Mouse (Mus musculus) cortical plate, adult 2 months (tissue): Measurements from ENCODE around the gene Tmem214. TPM values are rescaled to one million over a fixed set of nuclear protein-coding genes. Genes with fewer than 3 reads are reported as not detected.

Source experiments
- H3K27ac ChIP-seq: fragments of 200-500 bp; 2 replicates; pipeline ENCODE4 v1.5.1; 2012; ENCODE audit warnings: low read length, control low read depth, inconsistent platforms; ENCODE audit not compliant: insufficient read depth
- H3K4me1 ChIP-seq: fragments of 200-500 bp; 2 replicates; pipeline ENCODE4 v1.6.1; 2011; ENCODE audit warnings: low read length; ENCODE audit not compliant: control insufficient read depth, insufficient read depth
- H3K4me3 ChIP-seq: fragments of 200-500 bp; 2 replicates; pipeline ENCODE4 v1.5.1; 2011; ENCODE audit warnings: mild to moderate bottlenecking, low read length, control low read depth; ENCODE audit not compliant: insufficient read depth
- CTCF ChIP-seq: fragments of 200-500 bp; IDR thresholded peaks from 2 replicates; pipeline ENCODE4 v1.5.1; 2011; ENCODE audit warnings: mild to moderate bottlenecking, control low read depth, low read length; ENCODE audit not compliant: insufficient read depth; ENCODE audit errors: extremely low read depth
- POLR2A ChIP-seq: fragments of 200-500 bp; IDR thresholded peaks from 2 replicates; pipeline ENCODE4 v1.6.1; 2011; ENCODE audit warnings: mild to moderate bottlenecking, low read length, control low read depth; ENCODE audit not compliant: insufficient read depth; ENCODE audit errors: extremely low read depth
- polyA plus RNA-seq: library from polyadenylated mRNA; depleted of rRNA; stranded (reverse); fragments of >200 nt; gene quantifications from 2 replicates; pipeline ENCODE4 v1.2.3, GENCODE M21; 2012; rRNA removed

Tmem214 gene
- polyA plus RNA-seq: 75.1 and 77.9 TPM in 2 replicates

DNA sequence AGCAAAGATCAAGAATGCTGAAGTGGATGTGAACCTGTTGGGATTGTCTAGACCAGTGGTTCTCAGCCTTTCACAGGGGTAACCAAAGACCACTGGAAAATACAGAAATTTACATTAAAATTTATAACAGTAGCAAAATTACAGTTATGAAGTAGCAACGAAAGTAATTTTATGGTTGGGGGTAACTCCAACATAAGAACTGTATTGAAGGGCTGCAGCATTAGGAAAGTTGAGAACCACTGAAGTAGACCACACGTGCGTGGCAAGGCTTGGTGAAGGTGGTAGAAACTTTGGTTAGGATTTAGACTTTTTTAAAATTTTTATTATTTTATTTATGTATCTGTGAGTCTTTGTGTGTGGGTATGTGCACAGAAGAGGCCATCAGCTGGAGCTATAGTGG, at the start of gene Tmem214:
Gene Tmem214 (plus strand): TSS at position 301 of the 400 bp plus-strand sequence.
- TF ChIP-seq CTCF (no peak), POLR2A (no peak)
- Histone ChIP-seq H3K27ac (no peak within 1 kb of the TSS), H3K4me1 (no peaks in the 10 kb centered on the region), H3K4me3 (no peak within 1 kb of the TSS)

DNA sequence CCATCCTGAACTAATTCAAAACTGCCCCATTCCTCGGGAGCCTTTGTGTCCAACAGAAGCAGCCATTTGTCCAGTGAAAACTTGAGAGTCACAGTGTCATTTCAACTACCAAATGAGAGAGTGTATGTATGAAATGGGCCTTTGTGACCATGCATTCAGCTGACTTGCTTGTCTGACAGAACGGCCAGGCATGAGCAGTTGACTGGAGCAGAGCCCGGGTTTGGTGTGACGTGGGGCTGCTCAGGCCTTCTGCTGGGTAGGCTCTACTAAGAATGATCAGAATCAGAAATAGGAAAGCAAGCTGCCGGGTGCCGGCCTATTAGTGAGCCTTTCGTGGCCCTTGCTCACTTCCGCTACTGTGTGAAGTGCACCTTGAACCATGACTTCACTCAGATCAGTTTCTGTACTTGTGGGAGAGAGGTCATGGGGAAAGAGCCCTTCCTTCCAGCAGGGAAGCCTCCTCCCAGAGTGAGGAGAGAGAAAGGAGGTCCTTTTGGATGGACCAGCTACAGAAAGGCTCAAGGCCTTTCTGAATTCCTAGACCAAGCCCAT, 49.0 kb upstream of the Tmem214 start:
- TF ChIP-seq POLR2A (no peak), CTCF (no peak)
- Histone ChIP-seq H3K4me3 (no peak overlapping the region), H3K27ac (peak overlapping the region; percentile 12; the same call in 1 of the 2 replicates), H3K4me1 (peaks cover 11% of the 10 kb centered on the region; the same call in 1 of the 2 replicates)

DNA sequence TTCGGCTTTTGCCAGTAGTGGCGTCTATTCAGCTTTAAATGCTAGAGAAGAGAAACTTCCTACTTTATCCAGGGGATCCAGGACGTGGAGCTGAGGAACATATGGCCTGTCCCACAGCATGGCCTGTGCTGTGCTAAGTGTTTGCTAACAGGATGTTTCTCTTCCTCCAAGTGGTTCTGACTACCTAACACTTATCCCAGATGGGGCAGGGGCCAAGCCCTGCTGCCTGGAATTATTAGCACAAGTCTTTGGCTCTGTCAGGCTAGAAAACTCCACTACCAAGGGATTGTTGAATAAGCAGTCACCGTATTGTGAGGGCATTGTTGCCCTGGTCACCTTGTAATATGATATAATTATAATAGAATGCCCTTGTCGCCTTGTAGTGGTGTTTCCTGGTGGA, 45.1 kb upstream of the Tmem214 start:
- Histone ChIP-seq H3K27ac (no peak overlapping the region), H3K4me1 (peaks cover 24% of the 10 kb centered on the region), H3K4me3 (no peak overlapping the region)
- no peak for TF ChIP-seq CTCF
- TF ChIP-seq POLR2A: no peak

DNA sequence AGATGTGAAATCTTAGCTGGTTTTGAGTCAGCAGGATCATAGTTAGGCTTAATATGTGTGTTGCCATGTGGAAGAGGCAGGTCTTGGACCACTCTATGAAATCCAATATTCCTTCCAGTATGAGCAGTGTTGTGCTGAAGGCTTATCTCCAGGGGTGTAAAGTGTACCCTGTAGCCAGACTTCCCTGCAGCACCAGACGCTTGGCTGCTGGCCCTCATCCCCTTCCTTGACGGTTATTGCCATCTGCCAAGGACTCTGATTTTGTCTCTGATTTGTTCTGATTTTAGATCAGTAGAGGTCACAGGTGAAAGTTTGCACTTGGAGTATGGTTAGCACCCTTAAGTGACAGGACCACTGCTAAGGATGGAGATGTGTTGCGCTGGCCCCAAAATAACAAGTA, 44.7 kb upstream of the Tmem214 start:
- H3K4me3 ChIP-seq: no peak overlapping the region
- TF ChIP-seq CTCF: no peak
- no peak for TF ChIP-seq POLR2A
- peaks cover 24% of the 10 kb centered on the region for H3K4me1 ChIP-seq
- no peak overlapping the region for H3K27ac ChIP-seq

DNA sequence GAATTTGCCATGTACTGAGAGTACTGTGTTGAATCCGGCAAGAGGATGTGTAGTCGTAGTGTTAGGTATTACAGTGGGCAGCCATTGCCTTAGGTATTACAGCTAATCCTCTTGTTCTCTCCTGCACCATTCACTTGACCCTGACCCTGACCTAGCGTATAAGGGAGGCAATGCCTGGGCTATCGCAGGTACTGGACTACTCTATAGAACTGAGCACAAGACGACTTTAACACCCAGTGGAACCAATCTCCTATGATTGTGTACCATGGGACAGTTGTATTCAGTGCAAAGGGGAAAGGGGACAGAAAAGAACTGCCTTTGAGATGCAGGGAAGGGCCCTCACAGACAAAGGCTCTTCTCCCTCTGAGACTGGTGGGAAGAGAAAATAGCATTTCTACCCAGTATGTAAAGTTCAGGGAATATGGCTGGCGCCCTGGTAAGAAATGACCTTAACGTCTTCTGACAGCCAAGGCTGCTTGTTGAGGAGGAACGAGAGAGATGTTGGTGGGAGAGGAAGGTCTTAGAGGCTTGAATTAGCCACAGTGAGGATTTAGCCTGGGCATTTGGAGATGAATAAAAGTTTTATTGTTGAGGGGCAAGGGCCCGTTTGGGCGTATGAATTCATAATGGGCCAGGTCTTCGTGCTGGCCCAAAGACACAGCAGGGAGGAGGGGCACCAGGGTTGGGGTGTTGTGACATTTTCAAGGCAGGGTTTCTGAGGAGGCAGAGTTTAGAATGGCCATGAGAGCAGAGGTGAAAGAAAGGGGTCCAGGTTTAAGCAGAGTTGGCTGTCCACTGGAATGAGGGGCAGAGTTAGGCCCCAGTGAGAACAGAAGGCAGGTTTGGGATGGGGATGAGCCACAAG, 43.5 kb upstream of the Tmem214 start:
- Histone ChIP-seq H3K4me3 (no peak overlapping the region), H3K4me1 (peaks cover 19% of the 10 kb centered on the region), H3K27ac (0 out of 2 replicates have a peak overlapping the region, but pooled peaks have one; percentile 58)

DNA sequence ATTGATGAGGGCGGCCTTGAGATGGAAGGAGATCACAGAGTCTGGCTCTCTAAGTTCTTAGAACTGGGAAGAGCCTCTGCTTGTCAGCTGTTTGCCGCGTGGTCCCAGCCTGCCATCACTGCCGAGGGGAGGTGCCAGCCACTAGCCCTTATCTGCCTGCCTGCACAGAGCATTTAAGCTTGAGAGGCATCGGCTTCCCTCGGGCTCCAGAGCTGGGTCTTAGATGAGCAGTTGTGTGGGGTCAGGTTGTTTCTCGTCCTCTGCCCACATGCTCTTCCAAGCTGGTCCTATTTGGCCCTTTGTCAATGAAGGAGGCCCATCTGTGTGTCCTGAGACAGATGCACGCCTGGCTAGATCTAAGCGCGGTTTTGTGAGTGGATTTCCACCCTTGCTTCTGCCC, 42.6 kb upstream of the Tmem214 start:
- TF ChIP-seq POLR2A (no peak), CTCF (no peak)
- Histone ChIP-seq H3K27ac (no peak overlapping the region), H3K4me1 (peaks cover 17% of the 10 kb centered on the region), H3K4me3 (no peak overlapping the region)

More for the DNA sequence above, 43.5 kb upstream of the Tmem214 start:
- no peak for TF ChIP-seq CTCF
- TF ChIP-seq POLR2A: no peak

DNA sequence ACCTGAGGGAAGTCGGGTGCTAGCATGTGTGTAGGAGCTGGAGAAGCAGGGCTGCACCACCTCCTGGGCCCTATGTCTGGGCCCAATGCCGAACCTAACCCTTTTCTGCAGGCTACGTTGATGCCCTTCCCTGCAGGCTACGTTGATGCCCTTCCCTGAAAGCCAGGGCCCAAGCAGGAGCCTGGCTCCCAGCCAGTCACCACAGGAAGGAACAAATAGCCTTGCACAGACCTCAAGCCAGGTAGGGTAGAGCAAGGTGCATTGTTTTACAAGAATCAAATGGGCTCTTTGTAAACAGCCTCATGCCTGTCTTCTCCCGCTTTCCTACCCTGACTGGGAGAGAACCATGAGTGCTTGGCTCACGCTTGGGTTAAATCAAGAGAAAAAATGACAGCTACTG, 42.0 kb upstream of the Tmem214 start:
- no peak overlapping the region for H3K27ac ChIP-seq
- H3K4me1 ChIP-seq: peaks cover 17% of the 10 kb centered on the region
- no peak for TF ChIP-seq POLR2A
- no peak for TF ChIP-seq CTCF
- H3K4me3 ChIP-seq: no peak overlapping the region

DNA sequence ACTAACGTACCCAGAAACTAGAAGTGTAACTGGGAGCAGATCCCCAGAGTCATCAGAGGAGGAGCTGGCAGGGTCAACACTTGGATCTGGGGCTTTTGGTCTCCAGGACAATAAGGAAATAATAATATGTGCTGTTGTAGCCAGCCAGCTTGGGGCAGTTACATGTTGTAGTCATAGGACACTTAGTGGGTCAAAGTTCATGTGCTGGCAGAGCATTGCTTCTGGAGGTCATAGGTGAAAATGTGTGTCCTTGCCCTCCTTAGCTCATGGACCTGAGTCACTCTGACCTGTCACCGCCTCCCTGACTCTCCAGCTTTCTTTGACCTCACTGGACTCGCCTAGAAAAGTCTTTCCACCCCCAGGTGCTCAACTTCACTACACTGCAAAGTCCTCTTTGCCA, 34.4 kb upstream of the Tmem214 start:
- TF ChIP-seq CTCF (no peak), POLR2A (no peak)

DNA sequence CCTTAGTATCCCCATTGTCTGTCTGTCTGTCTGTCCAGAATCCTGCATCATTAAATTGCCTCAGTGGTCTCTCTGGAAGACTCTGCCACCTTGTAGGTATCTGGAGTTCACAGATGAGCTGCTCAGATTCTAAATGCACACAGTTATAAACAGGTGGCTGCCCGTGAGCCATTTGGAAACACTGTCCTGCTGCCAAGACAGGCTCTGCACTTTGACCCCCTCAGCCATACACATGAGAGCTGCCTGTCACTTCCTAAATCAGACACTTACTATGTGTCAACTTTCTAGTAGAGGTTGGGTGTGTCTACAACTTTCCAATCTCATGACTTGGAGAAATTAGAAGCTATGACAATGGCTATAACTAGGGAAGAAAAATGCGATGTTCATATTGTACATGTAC, 28.1 kb upstream of the Tmem214 start:
- H3K4me3 ChIP-seq: no peak overlapping the region
- no peak for TF ChIP-seq POLR2A
- TF ChIP-seq CTCF: no peak
- H3K4me1 ChIP-seq: peaks cover under 1% of the 10 kb centered on the region; the same call in 1 of the 2 replicates
- H3K27ac ChIP-seq: no peak overlapping the region

More for the DNA sequence above, 34.4 kb upstream of the Tmem214 start:
- Histone ChIP-seq H3K4me1 (peaks cover 2% of the 10 kb centered on the region), H3K4me3 (no peak overlapping the region), H3K27ac (no peak overlapping the region)

DNA sequence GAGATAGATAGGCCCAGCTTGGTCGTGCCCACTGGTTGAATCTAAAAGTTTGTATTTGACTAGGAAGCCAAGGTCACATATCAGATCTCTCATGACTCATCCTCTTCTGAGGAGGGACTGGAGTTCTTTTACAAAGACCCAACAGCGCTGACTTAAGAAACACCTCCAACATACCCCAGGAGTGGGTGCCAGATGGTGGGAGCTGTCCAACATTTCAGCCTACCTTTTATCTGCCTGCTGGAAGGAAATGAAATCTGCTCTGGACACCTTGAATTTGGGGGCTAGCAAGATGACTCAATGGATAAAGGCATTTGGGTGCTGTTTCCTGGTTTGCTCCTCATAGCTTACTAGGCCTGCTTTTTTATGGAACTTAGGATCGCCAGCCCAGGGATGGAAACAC, 25.9 kb upstream of the Tmem214 start:
- Histone ChIP-seq H3K4me1 (peaks cover 6% of the 10 kb centered on the region), H3K4me3 (no peak overlapping the region), H3K27ac (no peak overlapping the region)
- TF ChIP-seq CTCF (no peak), POLR2A (no peak)
